Mouse (Mus musculus) liver, embryonic 14.5 days (tissue): ENCODE results near the gene Bax. TPM values are rescaled to one million over a fixed set of nuclear protein-coding genes. Genes with fewer than 3 reads are reported as not detected.

ENCODE experiments used
- ATAC-seq: fragments of 200-750 bp; cut with Nextera tagmentation; 2 replicates; pipeline ENCODE4 v1.8.0; 2017; ENCODE audit warnings: moderate number of reproducible peaks, mild to moderate bottlenecking, moderate library complexity; ENCODE audit not compliant: insufficient read depth
- DNase-seq, 3 experiments: peaks; one replicate each; pipeline ENCODE4 v3.0.0-alpha.2; 2012 to 2013; ENCODE audit warnings: low read depth in 3 of 3, low spot score in 3 of 3
- H3K27ac ChIP-seq: fragments of 300-500 bp; sonication (generic); 2 replicates; pipeline ENCODE4 v1.5.1; 2014; ENCODE audit warnings: moderate library complexity, mild to moderate bottlenecking, control low read depth, inconsistent platforms
- H3K27me3 ChIP-seq: fragments of 300-500 bp; sonication (generic); 2 replicates; pipeline ENCODE4 v1.6.1; 2014; ENCODE audit warnings: mild to moderate bottlenecking, low read length, moderate library complexity; ENCODE audit not compliant: control insufficient read depth, insufficient read depth
- H3K36me3 ChIP-seq: fragments of 300-500 bp; sonication (generic); replicated peaks from 2 replicates; pipeline ENCODE4 v1.6.1; 2014; ENCODE audit warnings: low read depth; ENCODE audit not compliant: control insufficient read depth, insufficient read depth
- H3K4me1 ChIP-seq, 2 experiments: fragments of 200-500 bp in 1 of 2; fragments of 300-500 bp in 1 of 2; sonication (generic) in 1 of 2; replicated peaks; 2 replicates each; pipeline ENCODE4 v1.6.1; 2012 to 2014; ENCODE audit warnings: antibody characterized with exemption in 1 of 2, inconsistent platforms in 1 of 2, low read length in 1 of 2; ENCODE audit not compliant: control insufficient read depth in 2 of 2, insufficient read depth in 2 of 2
- H3K4me2 ChIP-seq: fragments of 300-500 bp; sonication (generic); 2 replicates; pipeline ENCODE4 v1.6.1; 2014; ENCODE audit warnings: low read depth, mild to moderate bottlenecking, control low read depth, moderate library complexity
- H3K4me3 ChIP-seq, 2 experiments: fragments of 200-500 bp in 1 of 2; fragments of 300-500 bp in 1 of 2; sonication (generic) in 1 of 2; 2 replicates each; pipeline ENCODE4 v1.5.1; 2012 to 2014; ENCODE audit warnings: low read depth in 2 of 2, low read length in 2 of 2, mild to moderate bottlenecking in 2 of 2, control low read depth in 1 of 2, inconsistent platforms in 1 of 2, moderate library complexity in 1 of 2; ENCODE audit not compliant: insufficient read depth in 1 of 2
- H3K9ac ChIP-seq: fragments of 300-500 bp; sonication (generic); replicated peaks from 2 replicates; pipeline ENCODE4 v1.6.1; 2014; ENCODE audit warnings: mild to moderate bottlenecking, control low read depth, moderate library complexity
- H3K9me3 ChIP-seq: fragments of 300-500 bp; sonication (generic); 2 replicates; pipeline ENCODE4 v1.6.1; 2016; ENCODE audit warnings: low read length, mixed read lengths; ENCODE audit not compliant: control insufficient read depth
- CTCF ChIP-seq: IDR thresholded peaks from 2 replicates; pipeline ENCODE4 v1.5.1; 2016; ENCODE audit warnings: antibody characterized with exemption, low read depth, control low read depth
- EP300 ChIP-seq: IDR thresholded peaks from 2 replicates; pipeline ENCODE4 v1.6.1; 2016; ENCODE audit warnings: antibody characterized with exemption, low read depth
- WGBS: fragments of 180-500 bp; shearing (Covaris S2); extraction: QIAGEN DNeasy Blood & Tissue Kit; methylation state at CpG from one replicate; pipeline ENCODE4 v1.1.7; 2014; ENCODE audit not compliant: insufficient replicate concordance; 5-methylcytosine and 5-hydroxymethylcytosine counted together
- polyA plus RNA-seq, 2 experiments: library from polyadenylated mRNA; depleted of rRNA in 1 of 2; stranded (reverse) in 1 of 2; unstranded in 1 of 2; fragments of >200 nt; fragmentation: Nextera tagmentation in 1 of 2; extraction: Ambion mirVana in 1 of 2; gene quantifications; 2 replicates each; pipeline versions ENCODE4 v1.2.1 to v1.2.3; 2012 to 2014

Gene Bax
- polyA plus RNA-seq (2012; rRNA removed) = 57.9 and 68.5 TPM in 2 replicates
- 49.7 and 62.4 TPM in 2 replicates for polyA plus RNA-seq (2014; fragmentation: Nextera tagmentation; extraction: Ambion mirVana)

- peaks cover 22% of the 10 kb centered on the region for H3K36me3 ChIP-seq
- H3K4me3 ChIP-seq = peak within 1 kb of the TSS; percentile 62 to 69
- TF ChIP-seq CTCF = 0 out of 2 replicates have a peak, but pooled peaks have one; percentile 19
- no peak for TF ChIP-seq EP300
- H3K9me3 ChIP-seq = no peaks in the 10 kb centered on the region
- peak within 1 kb of the TSS; percentile 51 for H3K27ac ChIP-seq
- under 1% methylated on average over 58 of the region's 58 CpGs for whole genome bisulfite sequencing
- ATAC-seq (peak; percentile 76), DNase-seq (peak; percentile 88 to 91 (median 89))
- peaks cover 17 to 26% of the 10 kb centered on the region in 2 experiments for H3K4me1 ChIP-seq
- peak within 1 kb of the TSS; percentile 83 for H3K4me2 ChIP-seq
- H3K9ac ChIP-seq = peak within 1 kb of the TSS; percentile 71
- H3K27me3 ChIP-seq = no peaks in the 10 kb centered on the region
Measured at GRCm38 (mm10) chr7:45466283-45467089, at the start of gene Bax. Gene Bax, minus strand, starts transcription at chr7:45466898.

GRCm38 (mm10) chr7:45515436-45515835 is 48.7 kb upstream of the Bax start:
- Histone ChIP-seq H3K4me2 (peak overlapping the region; percentile 67), H3K27me3 (no peaks in the 10 kb centered on the region), H3K9me3 (no peaks in the 10 kb centered on the region), H3K9ac (peak overlapping the region; percentile 40), H3K4me3 (peak overlapping the region; percentile 25 to 27), H3K36me3 (no peaks in the 10 kb centered on the region), H3K4me1 (peaks cover 23 to 24% of the 10 kb centered on the region in 2 experiments), H3K27ac (peak overlapping the region; percentile 66)
- DNase-seq (peak; percentile 79 to 84 (median 80)), ATAC-seq (peak; percentile 80)
- TF ChIP-seq CTCF = no peak
- TF ChIP-seq EP300 = no peak
- 10% methylated on average over 16 of the region's 16 CpGs for WGBS

- peak overlapping the region; percentile 66; the same call in 1 of the 2 replicates for H3K27ac ChIP-seq
- H3K4me2 ChIP-seq = no peak overlapping the region; the same call in 1 of the 2 replicates
- no peak overlapping the region for H3K4me3 ChIP-seq
- ATAC-seq = no peak
- peaks cover 18 to 19% of the 10 kb centered on the region in 2 experiments for H3K4me1 ChIP-seq
- H3K36me3 ChIP-seq = no peaks in the 10 kb centered on the region
- no peak overlapping the region for H3K9ac ChIP-seq
- TF ChIP-seq CTCF (no peak), EP300 (no peak)
- no peak for DNase-seq
- no peaks in the 10 kb centered on the region for H3K9me3 ChIP-seq
- WGBS = 78% methylated on average over 7 of the region's 7 CpGs
- no peaks in the 10 kb centered on the region for H3K27me3 ChIP-seq
Measured at GRCm38 (mm10) chr7:45514411-45514810, 47.7 kb upstream of the Bax start.

- TF ChIP-seq CTCF = no peak
- 0 out of 2 replicates have a peak, but pooled peaks have one; percentile 22 for TF ChIP-seq EP300
- DNase-seq (peak; percentile 89 to 92 (median 91)), ATAC-seq (peak; percentile 75)
- H3K36me3 ChIP-seq = peaks cover 22% of the 10 kb centered on the region
- peaks cover 19 to 25% of the 10 kb centered on the region in 2 experiments for H3K4me1 ChIP-seq
- no peaks in the 10 kb centered on the region for H3K27me3 ChIP-seq
- H3K9ac ChIP-seq = peak within 1 kb of the TSS; percentile 92
- H3K4me3 ChIP-seq = peak within 1 kb of the TSS; percentile 83 to 89
- peak within 1 kb of the TSS; percentile 96 for H3K27ac ChIP-seq
- H3K9me3 ChIP-seq = no peaks in the 10 kb centered on the region
- under 1% methylated on average over 44 of the region's 44 CpGs for WGBS
- H3K4me2 ChIP-seq = peak within 1 kb of the TSS; percentile 93
Measured at GRCm38 (mm10) chr7:45509912-45510787, 43.5 kb upstream of the Bax start, which contains the start of gene Nucb1. Gene Nucb1, minus strand, starts transcription at chr7:45510406.
